Mouse (Mus musculus) bone marrow, adult 2 months (tissue): Measurements from ENCODE around the gene Hes7. TPM values are rescaled to one million over a fixed set of nuclear protein-coding genes. Genes with fewer than 3 reads are reported as not detected.

Source experiments
- H3K27ac ChIP-seq: fragments of 200-500 bp; 2 replicates; pipeline ENCODE4 v1.5.1; 2012; ENCODE audit warnings: low read depth, mild to moderate bottlenecking, control low read depth, inconsistent platforms, low read length; ENCODE audit not compliant: control insufficient read depth, poor library complexity, insufficient read depth
- H3K4me1 ChIP-seq: fragments of 200-500 bp; 2 replicates; pipeline ENCODE4 v1.6.1; 2011; ENCODE audit warnings: low read length; ENCODE audit not compliant: control insufficient read depth, insufficient read depth
- H3K4me3 ChIP-seq: fragments of 200-500 bp; replicated peaks from 2 replicates; pipeline ENCODE3; 2011; ENCODE audit warnings: mild to moderate bottlenecking, low read depth, low read length, control low read depth; ENCODE audit not compliant: control insufficient read depth
- CTCF ChIP-seq: fragments of 200-500 bp; IDR thresholded peaks from 2 replicates; pipeline ENCODE4 v1.5.1; 2011; ENCODE audit warnings: low read length, control low read depth; ENCODE audit not compliant: control insufficient read depth, insufficient read depth
- POLR2A ChIP-seq: fragments of 200-500 bp; IDR thresholded peaks from 2 replicates; pipeline ENCODE4 v1.6.1; 2011; ENCODE audit warnings: low read depth, mild to moderate bottlenecking, control low read depth, low read length, borderline replicate concordance; ENCODE audit not compliant: control insufficient read depth
- WGBS: fragments of 180-500 bp; shearing (Covaris S2); methylation state at CpG from one replicate; pipeline ENCODE4 v1.1.7; 2018; 5-methylcytosine and 5-hydroxymethylcytosine counted together
- polyA plus RNA-seq: library from polyadenylated mRNA; stranded (reverse); fragments of >200 nt; gene quantifications from 2 replicates; pipeline ENCODE4 v1.2.4, GENCODE M21; 2011; ENCODE audit warnings: low replicate concordance; ENCODE audit not compliant: missing spikeins, insufficient read depth, insufficient read length

Hes7 gene
- 1.1 TPM in 1 of 2 replicates, not detected in the other for polyA plus RNA-seq

GRCm38 (mm10) chr11:69120221-69121000 is at the start of gene Hes7:
TSS of gene Hes7 (plus strand) at chr11:69120404.
- no peak within 1 kb of the TSS for H3K27ac ChIP-seq
- TF ChIP-seq POLR2A (no peak), CTCF (no peak)
- peak within 1 kb of the TSS; percentile 34 for H3K4me3 ChIP-seq
- 1% methylated on average over 27 of the region's 27 CpGs for WGBS
- no peaks in the 10 kb centered on the region for H3K4me1 ChIP-seq

- peaks cover 2% of the 10 kb centered on the region; the same call in 1 of the 2 replicates for H3K4me1 ChIP-seq
- WGBS: under 1% methylated on average over 47 of the region's 47 CpGs
- H3K27ac ChIP-seq: peak within 1 kb of the TSS; percentile 55
- peak; percentile 94 for TF ChIP-seq POLR2A
- TF ChIP-seq CTCF: no peak; the same call in 1 of the 2 replicates
- H3K4me3 ChIP-seq: peak within 1 kb of the TSS; percentile 84
Measured at GRCm38 (mm10) chr11:69070590-69071222, 49.5 kb upstream of the Hes7 start, which contains the start of gene Tmem107. TSS of gene Tmem107 (plus strand) at chr11:69070806.

GRCm38 (mm10) chr11:69071262-69071661 is 48.9 kb upstream of the Hes7 start:
- H3K27ac ChIP-seq: peak overlapping the region; percentile 55; the same call in 1 of the 2 replicates
- peak overlapping the region; percentile 84 for H3K4me3 ChIP-seq
- H3K4me1 ChIP-seq: peaks cover under 1% of the 10 kb centered on the region; the same call in 1 of the 2 replicates
- WGBS: 39% methylated on average over 9 of the region's 9 CpGs
- no peak for TF ChIP-seq POLR2A
- no peak for TF ChIP-seq CTCF

- TF ChIP-seq CTCF (no peak), POLR2A (no peak)
- H3K4me1 ChIP-seq: no peaks in the 10 kb centered on the region; the same call in 1 of the 2 replicates
- no peak overlapping the region for H3K4me3 ChIP-seq
- no peak overlapping the region for H3K27ac ChIP-seq
- 90% methylated on average over 11 of the region's 11 CpGs for WGBS
Measured at GRCm38 (mm10) chr11:69072234-69072633, 48.0 kb upstream of the Hes7 start.

- 0 out of 2 replicates have a peak overlapping the region, but pooled peaks have one; percentile 1 for H3K27ac ChIP-seq
- WGBS: 23% methylated on average over 9 of the region's 9 CpGs
- TF ChIP-seq POLR2A (no peak), CTCF (no peak)
- H3K4me3 ChIP-seq: no peak overlapping the region
- no peaks in the 10 kb centered on the region; the same call in 1 of the 2 replicates for H3K4me1 ChIP-seq
Measured at GRCm38 (mm10) chr11:69072666-69073064, 47.5 kb upstream of the Hes7 start.

- Histone ChIP-seq H3K27ac (peak overlapping the region; percentile 63; the same call in 1 of the 2 replicates), H3K4me3 (no peak overlapping the region)
Measured at GRCm38 (mm10) chr11:69073065-69073888, 46.9 kb upstream of the Hes7 start.

GRCm38 (mm10) chr11:69073951-69074775 is 46.0 kb upstream of the Hes7 start:
- H3K27ac ChIP-seq: no peak overlapping the region
- TF ChIP-seq CTCF (no peak), POLR2A (no peak)
- no peak overlapping the region for H3K4me3 ChIP-seq
- 67% methylated on average over 6 of the region's 6 CpGs for WGBS
- peaks cover 3% of the 10 kb centered on the region; the same call in 1 of the 2 replicates for H3K4me1 ChIP-seq

More at GRCm38 (mm10) chr11:69073065-69073888, 46.9 kb upstream of the Hes7 start:
- H3K4me1 ChIP-seq: peaks cover under 1% of the 10 kb centered on the region; the same call in 1 of the 2 replicates
- WGBS: under 1% methylated on average over 14 of the region's 14 CpGs
- TF ChIP-seq POLR2A (0 out of 2 replicates have a peak, but pooled peaks have one; percentile 12), CTCF (no peak)
